ENCODE assay signal across 11 mouse cellular contexts in the genomic region with DNA sequence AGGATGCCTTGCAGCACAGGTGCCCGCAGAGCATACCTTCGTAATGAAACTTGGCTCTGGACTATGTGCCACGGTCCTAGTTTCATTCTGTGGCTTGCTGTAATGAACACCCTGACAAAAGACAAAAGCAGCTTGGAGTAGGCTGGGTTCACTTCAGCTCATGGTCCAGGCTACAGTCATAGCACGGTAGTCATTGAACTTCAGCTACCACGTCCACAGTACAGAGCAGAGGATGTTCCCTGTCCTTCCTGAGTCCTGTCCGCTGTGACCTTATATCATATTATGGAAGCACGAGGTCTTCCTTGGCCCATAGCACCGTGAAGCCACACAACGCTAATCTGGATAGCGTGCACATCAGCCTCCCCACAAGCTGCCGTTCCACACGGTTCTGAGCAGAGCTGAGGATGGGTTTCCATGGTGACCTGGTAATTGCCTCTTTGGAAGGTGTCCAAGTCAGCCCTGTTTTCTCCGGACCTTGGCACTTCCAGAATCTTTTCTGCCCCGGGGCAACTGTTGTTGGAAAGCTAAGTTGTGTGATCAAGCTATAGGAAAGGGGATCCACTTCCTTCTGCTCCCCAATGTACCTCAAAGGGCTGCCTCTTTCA. TPM values are rescaled to one million over a fixed set of nuclear protein-coding genes. Genes with fewer than 3 reads are reported as not detected.
DNase-seq lines count a peak whose midpoint lies in the region; ATAC-seq and TF ChIP-seq lines count a peak whose summit lies in the region.
"Had no signal": no experiment of that assay in that cellular context is flagged by ENCODE, and none has a peak within 500 bp of the region (broad histone marks: within the 10 kb centered on the region; RNA-seq: fewer than 3 reads in every experiment).

No protein-coding gene starts in this region.

- H3K4me3 ChIP-seq in kidney, embryonic 15.5 days (replicated peaks): no peak overlapping the region
- H3K4me3 ChIP-seq in hindbrain, embryonic 14.5 days (replicated peaks; ENCODE audit: low read length): no peak overlapping the region
- H3K4me3 ChIP-seq in midbrain, embryonic 12.5 days: no peak overlapping the region
- H3K4me3 ChIP-seq in stomach, postnatal 0 days (ENCODE audit: low read depth, low read length): no peak overlapping the region
- H3K4me3 ChIP-seq: erythroblast, embryonic 14.5 days had no signal

- no peak overlapping the region for H3K4me2 ChIP-seq in kidney, embryonic 15.5 days
- no peak overlapping the region for H3K4me2 ChIP-seq in hindbrain, embryonic 14.5 days (replicated peaks)
- no peak overlapping the region for H3K4me2 ChIP-seq in midbrain, embryonic 12.5 days (replicated peaks)
- H3K4me2 ChIP-seq in stomach, postnatal 0 days (replicated peaks; ENCODE audit: low read depth): no peak overlapping the region
- H3K4me2 ChIP-seq: lung, embryonic 14.5 days had no signal

- H3K9me3 ChIP-seq in kidney, embryonic 15.5 days (replicated peaks): no peaks in the 10 kb centered on the region
- no peaks in the 10 kb centered on the region for H3K9me3 ChIP-seq in hindbrain, embryonic 14.5 days (ENCODE audit: control insufficient read depth, low read length)
- H3K9me3 ChIP-seq in midbrain, embryonic 12.5 days: no peaks in the 10 kb centered on the region
- no peaks in the 10 kb centered on the region for H3K9me3 ChIP-seq in stomach, postnatal 0 days (ENCODE audit: control insufficient read depth, low read length)

- no peaks in the 10 kb centered on the region for H3K4me1 ChIP-seq in kidney, embryonic 15.5 days
- no peaks in the 10 kb centered on the region for H3K4me1 ChIP-seq in hindbrain, embryonic 14.5 days (replicated peaks; ENCODE audit: control insufficient read depth, insufficient read depth, low read length)
- no peaks in the 10 kb centered on the region; the same call in 1 of the 2 replicates for H3K4me1 ChIP-seq in midbrain, embryonic 12.5 days
- H3K4me1 ChIP-seq in stomach, postnatal 0 days (replicated peaks; ENCODE audit: control insufficient read depth, insufficient read depth): no peaks in the 10 kb centered on the region

- no peaks in the 10 kb centered on the region for H3K36me3 ChIP-seq in kidney, embryonic 15.5 days
- H3K36me3 ChIP-seq in hindbrain, embryonic 14.5 days (replicated peaks; ENCODE audit: control insufficient read depth, insufficient read depth): no peaks in the 10 kb centered on the region
- H3K36me3 ChIP-seq in midbrain, embryonic 12.5 days: no peaks in the 10 kb centered on the region
- no peaks in the 10 kb centered on the region for H3K36me3 ChIP-seq in stomach, postnatal 0 days (ENCODE audit: control insufficient read depth, insufficient read depth, low read length)

- H3K27ac ChIP-seq in kidney, embryonic 15.5 days: no peak overlapping the region
- H3K27ac ChIP-seq in hindbrain, embryonic 14.5 days: no peak overlapping the region
- no peak overlapping the region for H3K27ac ChIP-seq in midbrain, embryonic 12.5 days (replicated peaks)
- no peak overlapping the region for H3K27ac ChIP-seq in stomach, postnatal 0 days (replicated peaks)

- TF ChIP-seq CTCF in brain, embryonic 14.5 days (IDR thresholded peaks at IDR 0.05; ENCODE audit: borderline replicate concordance, extremely low read depth, insufficient read depth, insufficient read length): no peak
- no peak for TF ChIP-seq CTCF in stomach, postnatal 0 days (IDR thresholded peaks at IDR 0.05; ENCODE audit: low read depth)

- peak; percentile 3 for DNase-seq in kidney, postnatal 14 days
- DNase-seq in brain, embryonic 14.5 days (ENCODE audit: low read depth): peak; percentile 90
- peak; percentile 77 for DNase-seq in hindbrain, embryonic 14.5 days (ENCODE audit: low spot score)
- DNase-seq in spleen, postnatal 10 days (ENCODE audit: low spot score in 2 of 2): no peak
- no peak for DNase-seq in adrenal gland, adult 2 months
- DNase-seq in stomach, postnatal 0 days (ENCODE audit: low spot score): no peak
- DNase-seq: lung, embryonic 14.5 days had no signal

- WGBS in kidney, embryonic 15.5 days: 75% methylated on average over 14 of the region's 14 CpGs
- 63% methylated on average over 14 of the region's 14 CpGs for WGBS in hindbrain, embryonic 14.5 days
- WGBS in midbrain, embryonic 12.5 days: 78% methylated on average over 14 of the region's 14 CpGs
- WGBS in stomach, postnatal 0 days: 75% methylated on average over 14 of the region's 14 CpGs

- no peak for TF ChIP-seq EP300 in stomach, postnatal 0 days (optimal IDR thresholded peaks at IDR 0.05)

- ATAC-seq in kidney, embryonic 15.5 days (replicated peaks; ENCODE audit: low FRiP score): no peak
- ATAC-seq in hindbrain, embryonic 14.5 days (ENCODE audit: low FRiP score): peak; percentile 74; the same call in 1 of the 2 replicates
- 0 out of 2 replicates have a peak, but pooled peaks have one; percentile 2 for ATAC-seq in midbrain, embryonic 12.5 days (ENCODE audit: low FRiP score, low read depth)
- no peak for ATAC-seq in stomach, postnatal 0 days (ENCODE audit: low FRiP score, low TSS enrichment)

- no peak overlapping the region for H3K9ac ChIP-seq in kidney, embryonic 15.5 days
- no peak overlapping the region for H3K9ac ChIP-seq in hindbrain, embryonic 14.5 days
- no peak overlapping the region for H3K9ac ChIP-seq in midbrain, embryonic 12.5 days (replicated peaks)
- H3K9ac ChIP-seq in stomach, postnatal 0 days (ENCODE audit: low read length): no peak overlapping the region
- H3K9ac ChIP-seq: lung, embryonic 14.5 days had no signal

- H3K27me3 ChIP-seq in kidney, embryonic 15.5 days: no peaks in the 10 kb centered on the region
- H3K27me3 ChIP-seq in hindbrain, embryonic 14.5 days (ENCODE audit: control insufficient read depth, insufficient read depth, low read length): no peaks in the 10 kb centered on the region
- 0 out of 2 replicates have a peak, but pooled peaks cover 5% of the 10 kb centered on the region for H3K27me3 ChIP-seq in midbrain, embryonic 12.5 days
- H3K27me3 ChIP-seq in stomach, postnatal 0 days (ENCODE audit: control insufficient read depth, insufficient read depth, low read length): no peaks in the 10 kb centered on the region

- TF ChIP-seq POLR2A in brain, embryonic 14.5 days (IDR thresholded peaks at IDR 0.05; ENCODE audit: borderline replicate concordance, extremely low read depth, insufficient read depth, insufficient read length, poor library complexity, severe bottlenecking): no peak

RNA-seq across cellular contexts. Expression of a gene that starts 42.5 kb away (rescaled TPM):
- 23.2 and 24.1 TPM in 2 replicates for polyA plus RNA-seq in kidney, embryonic 15.5 days (2015; fragmentation: Nextera tagmentation; extraction: Ambion mirVana)
- 32.0 and 48.4 TPM in 2 replicates for polyA plus RNA-seq in brain, embryonic 14.5 days (2012; rRNA removed)
- polyA plus RNA-seq in hindbrain, embryonic 14.5 days (2014; fragmentation: Nextera tagmentation; extraction: Ambion mirVana): 32.8 and 36.7 TPM in 2 replicates
- polyA plus RNA-seq in midbrain, embryonic 12.5 days (2016; fragmentation: Nextera tagmentation; extraction: Ambion mirVana): 18.2 and 22.3 TPM in 2 replicates
- 1 to 10 TPM; 3.3 to 5.0 TPM for total RNA-seq in adrenal gland, adult 2 months (2021)
- polyA plus RNA-seq in adrenal gland, adult 2 months (2012; rRNA removed): 2.7 and 2.8 TPM in 2 replicates
- polyA plus RNA-seq in stomach, postnatal 0 days (2015; fragmentation: Nextera tagmentation; extraction: Ambion mirVana): 2.9 and 3.1 TPM in 2 replicates
- total RNA-seq: neutrophil, adult 5-6 weeks had no signal
- polyA plus RNA-seq: erythroblast, embryonic 14.5 days had no signal

Comparison
In these comparisons a context has a peak if more than half of its experiments do, and no peak if none do; other contexts are left out.
1. DNase-seq: peak in kidney, postnatal 14 days (single experiment), brain, embryonic 14.5 days (single experiment) and hindbrain, embryonic 14.5 days (single experiment); none in spleen, postnatal 10 days (0 of 2), adrenal gland, adult 2 months (single experiment) and stomach, postnatal 0 days (single experiment).
2. ATAC-seq: peak in hindbrain, embryonic 14.5 days (single experiment) and midbrain, embryonic 12.5 days (single experiment); none in kidney, embryonic 15.5 days (single experiment) and stomach, postnatal 0 days (single experiment).